Mouse (Mus musculus) right cerebral cortex, adult 2 months (tissue): Measurements from ENCODE around the gene Copg1.
"Not testable (repeated sequence)": the region's sequence is repeated elsewhere in the genome, so short reads cannot be mapped to it uniquely, and the experiment has no call there.

Experiments
- DNase-seq, 2 experiments: peaks; one replicate each; pipeline ENCODE4 v3.0.0; 2021 to 2022; ENCODE audit warnings: low spot score in 2 of 2

Copg1 gene

GRCm38 (mm10) chr6:87875562-87875961 is 12.1 kb upstream of the Copg1 start:
- DNase-seq = no peak

GRCm38 (mm10) chr6:87876068-87876643 is 11.5 kb upstream of the Copg1 start:
- DNase-seq = no peak

- no peak for DNase-seq
Observed at GRCm38 (mm10) chr6:87879010-87879409, 8.6 kb upstream of the Copg1 start.

GRCm38 (mm10) chr6:87879628-87880027 is 8.0 kb upstream of the Copg1 start:
- DNase-seq = no peak

DNA sequence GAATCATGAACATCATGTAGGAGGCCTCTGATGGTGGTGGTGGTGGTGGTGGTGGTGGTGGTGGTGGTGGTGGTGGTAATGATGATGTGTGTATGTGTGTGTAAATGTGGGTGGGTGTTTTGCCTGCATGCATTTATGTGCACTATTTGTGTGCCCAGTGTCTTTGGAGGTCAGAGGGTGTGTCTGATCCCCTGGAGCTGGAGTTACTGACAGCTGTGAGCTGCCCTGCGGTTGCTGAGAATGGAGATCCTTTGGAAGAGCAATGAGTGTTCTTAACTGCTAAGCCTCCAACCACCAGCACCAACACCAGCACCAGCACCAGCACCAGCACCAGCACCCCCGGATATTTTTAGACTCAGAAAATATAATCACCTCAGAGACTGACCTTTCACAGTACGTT is 5.4 kb upstream of the Copg1 start:
- no peak for DNase-seq

- DNase-seq = peak; percentile 85 to 89
Observed at GRCm38 (mm10) chr6:87882816-87883215, 4.8 kb upstream of the Copg1 start.

DNA sequence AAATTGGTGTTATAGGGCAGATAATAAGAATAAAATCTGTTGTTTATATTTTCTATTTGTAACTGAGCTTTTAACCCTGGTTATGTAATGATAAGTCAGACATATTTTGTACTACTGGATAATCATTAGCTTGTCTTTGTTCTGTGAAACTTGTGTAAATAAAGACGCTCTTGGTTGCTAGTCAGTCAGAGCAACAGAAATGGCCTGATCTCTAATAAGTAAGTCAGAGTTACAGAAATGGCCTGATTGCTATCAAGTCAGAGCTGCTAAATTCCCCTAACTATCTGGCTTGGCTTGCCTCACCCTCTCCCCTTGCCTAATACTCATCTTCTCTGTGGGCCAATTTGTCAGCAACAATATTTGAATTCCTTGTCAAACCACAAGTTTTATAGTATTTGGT is 893 bp upstream of the Copg1 start:
- DNase-seq = no peak

DNA sequence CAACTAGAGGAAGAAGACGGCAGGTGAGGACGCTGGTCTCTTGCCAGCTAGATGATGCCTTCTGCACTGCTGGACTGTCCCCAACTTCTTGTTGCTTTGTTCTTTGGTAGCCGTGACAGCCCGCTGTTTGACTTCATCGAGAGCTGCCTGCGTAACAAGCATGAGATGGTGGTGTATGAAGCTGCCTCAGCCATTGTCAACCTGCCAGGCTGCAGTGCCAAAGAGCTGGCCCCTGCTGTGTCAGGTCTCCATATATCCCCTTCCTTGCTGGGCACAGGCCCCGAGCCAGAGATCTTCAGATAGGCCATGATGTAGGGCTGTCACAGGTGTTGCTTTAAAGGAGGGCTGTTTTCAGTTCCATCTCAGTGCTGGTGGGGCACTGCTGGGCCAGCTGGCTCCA is 6.3 kb downstream of the Copg1 start:
- no peak for DNase-seq

GRCm38 (mm10) chr6:87898028-87898427 is 10.4 kb downstream of the Copg1 start:
- no peak for DNase-seq

- no peak for DNase-seq
Observed at GRCm38 (mm10) chr6:87906632-87907031, 19.0 kb downstream of the Copg1 start.

- no peak for DNase-seq
Observed at GRCm38 (mm10) chr6:87909181-87909580, 21.6 kb downstream of the Copg1 start.

- no peak for DNase-seq
Observed at GRCm38 (mm10) chr6:87911559-87911958, 23.9 kb downstream of the Copg1 start.

- peak; percentile 50 for DNase-seq
Observed at GRCm38 (mm10) chr6:87913661-87914325, 26.2 kb downstream of the Copg1 start, which contains the start of gene Hmces. Gene Hmces, plus strand, starts transcription at chr6:87913935.

- DNase-seq = peak in 1 of 2 experiments; percentile 40
Observed at GRCm38 (mm10) chr6:87914326-87915102, 26.9 kb downstream of the Copg1 start.

DNA sequence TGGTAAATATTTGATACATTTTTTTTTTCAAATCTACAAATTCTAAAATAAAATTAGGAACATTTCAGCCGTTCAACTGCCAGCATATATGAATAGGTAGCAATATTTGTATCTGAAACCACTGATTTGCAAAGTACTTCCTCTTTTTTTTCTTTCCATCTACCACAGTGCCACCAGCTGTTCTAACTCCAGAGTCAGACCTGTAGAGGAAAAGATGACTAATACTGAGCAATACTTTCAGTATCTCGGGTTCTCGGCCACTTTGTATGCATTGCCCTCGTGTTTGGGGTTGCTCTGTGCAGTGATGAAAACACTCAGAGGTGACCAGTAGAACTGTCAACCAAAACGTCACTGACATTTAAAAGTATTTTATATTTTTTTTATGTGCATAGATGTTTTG is 28.3 kb downstream of the Copg1 start:
- no peak for DNase-seq

- DNase-seq = no peak
Observed at GRCm38 (mm10) chr6:87921201-87921600, 33.6 kb downstream of the Copg1 start.

- DNase-seq = no peak
Observed at GRCm38 (mm10) chr6:87923624-87924023, 36.0 kb downstream of the Copg1 start.

DNA sequence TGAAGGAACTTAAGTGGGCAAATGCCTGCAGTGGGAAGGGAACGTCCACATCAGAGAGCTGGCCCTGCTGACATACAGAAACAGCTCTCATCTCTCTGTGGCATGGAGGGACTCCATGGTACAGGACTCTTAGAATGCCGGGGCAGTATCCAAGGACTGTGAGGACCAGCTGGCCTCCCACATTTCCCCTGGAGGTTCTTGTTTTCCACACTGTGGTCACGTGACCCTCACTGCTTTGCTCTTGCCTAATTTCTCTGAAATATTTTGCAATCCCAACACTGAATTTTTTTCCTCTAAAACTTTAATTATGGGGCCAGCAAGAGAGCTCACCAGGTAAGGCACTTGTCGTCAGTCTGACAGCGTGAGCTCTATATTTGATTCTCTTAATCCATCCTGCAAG is 47.4 kb downstream of the Copg1 start:
- no peak for DNase-seq

DNA sequence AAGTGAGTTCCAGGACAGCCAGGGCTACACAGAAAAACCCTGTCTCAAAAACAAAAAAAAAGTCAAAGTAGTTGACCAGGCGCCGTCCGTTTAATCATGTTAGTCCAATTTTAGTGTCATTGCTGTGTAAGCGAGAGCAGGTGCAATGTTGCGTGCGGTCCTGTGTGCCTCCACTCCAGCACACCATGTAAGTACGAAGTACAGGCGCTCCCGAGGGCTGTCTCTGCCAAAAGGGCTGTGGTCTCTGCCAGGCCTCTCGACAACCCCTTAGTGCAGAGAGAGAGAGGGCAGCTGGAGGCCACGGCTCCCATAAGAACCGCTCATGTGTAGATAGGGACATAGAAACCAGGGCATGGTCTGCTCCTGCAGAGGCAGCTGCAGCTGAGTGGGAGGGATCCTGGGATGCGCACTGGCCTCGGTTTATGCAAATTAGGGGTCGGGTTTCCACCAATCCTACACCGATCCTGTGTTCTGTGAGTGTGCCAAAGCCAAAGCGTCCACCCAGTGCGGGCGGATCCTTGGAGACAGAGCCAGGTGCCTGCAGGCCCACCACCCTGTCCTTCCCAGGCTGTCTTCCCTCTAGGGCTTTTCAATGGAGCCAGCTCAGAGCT is 49.7 kb downstream of the Copg1 start:
- no peak for DNase-seq

- no peak for DNase-seq
Observed at GRCm38 (mm10) chr6:87938941-87939340, 51.3 kb downstream of the Copg1 start.

- no peak for DNase-seq
Observed at GRCm38 (mm10) chr6:87942179-87942578, 54.6 kb downstream of the Copg1 start.

DNA sequence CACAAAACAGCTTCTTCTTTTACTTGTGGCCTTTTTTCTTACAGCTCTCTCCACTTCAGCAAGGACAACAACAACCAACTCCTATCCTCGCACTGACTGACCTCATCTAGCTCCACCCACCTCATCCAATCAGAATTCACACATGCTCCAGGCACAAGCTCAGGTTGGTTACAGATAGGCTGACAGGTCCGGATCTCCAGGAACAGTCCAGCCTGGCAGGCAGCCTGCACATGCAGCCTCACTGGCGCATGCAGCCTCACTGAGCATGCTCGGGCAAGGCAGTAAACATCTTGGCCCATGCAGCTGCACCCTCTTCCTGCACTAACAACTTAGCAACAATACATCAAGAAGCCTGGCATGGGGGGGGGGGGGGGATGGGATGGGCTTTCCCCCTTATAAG is 74.8 kb downstream of the Copg1 start:
- not testable (repeated sequence) for DNase-seq
